In the genomic region with DNA sequence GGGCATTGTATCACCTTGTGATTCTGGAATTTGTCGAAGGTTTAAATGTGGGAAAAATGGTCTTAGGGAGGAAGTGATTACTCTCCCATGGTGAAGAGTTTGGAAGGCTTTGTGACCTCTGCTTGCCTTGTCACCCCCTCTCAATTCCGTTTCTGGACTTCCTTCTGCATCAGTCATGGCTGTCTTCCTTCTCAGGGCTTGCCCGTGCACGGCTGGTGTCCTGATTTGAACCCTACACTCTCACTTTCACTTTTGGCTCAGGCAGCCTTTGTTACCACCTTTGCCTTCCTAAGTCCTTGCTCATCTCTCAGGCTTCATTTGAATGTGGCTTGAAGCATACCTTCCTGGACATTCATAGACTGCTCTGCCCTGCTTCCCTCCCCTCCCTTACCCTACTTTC, we compare ENCODE assay signal across 1 mouse cellular context.
TF ChIP-seq lines count a peak whose summit lies in the region.

No protein-coding gene starts in this region.

TF ChIP-seq in CH12.LX, 34 proteins besides CTCF, POLR2A, EP300 and RAD21 (continued from another document):
- TF ChIP-seq BHLHE40 (IDR thresholded peaks at IDR 0.05; ENCODE audit: low read depth, low read length) (0 out of 2 replicates have a peak, but pooled peaks have one; percentile 23), UBTF (IDR thresholded peaks at IDR 0.05; ENCODE audit: low read depth, low read length) (no peak), USF1 (IDR thresholded peaks at IDR 0.05; ENCODE audit: low read depth, low read length) (no peak), NRF1 (IDR thresholded peaks at IDR 0.05; ENCODE audit: low read depth, low read length) (no peak), MXI1 (IDR thresholded peaks at IDR 0.05; ENCODE audit: low read depth, low read length) (no peak)
